Mouse (Mus musculus) spleen, adult 2 months (tissue): Measurements from ENCODE around the gene Tepp.

ENCODE experiments used
- CTCF ChIP-seq: fragments of 200-500 bp; IDR thresholded peaks from 2 replicates; pipeline ENCODE4 v1.5.1; 2011; ENCODE audit warnings: mild to moderate bottlenecking, inconsistent platforms; ENCODE audit not compliant: insufficient read depth, insufficient read length, insufficient replicate concordance; ENCODE audit errors: extremely low read depth
- POLR2A ChIP-seq: fragments of 200-500 bp; IDR thresholded peaks from 2 replicates; pipeline ENCODE4 v1.6.1; 2011; ENCODE audit warnings: low read depth, low read length, inconsistent platforms

- TF ChIP-seq CTCF (no peak), POLR2A (no peak)
Observed at GRCm38 (mm10) chr8:95305526-95305925, 4.8 kb upstream of the Tepp start.
